Mouse (Mus musculus) MEL (cell line): ENCODE measurements around the gene Zc3h6. TPM values are rescaled to one million over a fixed set of nuclear protein-coding genes. Genes with fewer than 3 reads are reported as not detected.

Experiments used
- DNase-seq: peaks from one replicate; pipeline ENCODE4 v3.0.0; 2011; ENCODE audit warnings: low read depth, low spot score
- H3K27ac ChIP-seq: 2 replicates; pipeline ENCODE4 v1.5.1; 2012; ENCODE audit warnings: low read depth, mild to moderate bottlenecking, control low read depth, low read length, moderate library complexity; ENCODE audit not compliant: control insufficient read depth
- H3K27me3 ChIP-seq, 2 experiments: fragments of 150-350 bp in 1 of 2; sonication (generic) in 1 of 2; 2 replicates each; pipeline ENCODE4 v1.6.1; 2012; ENCODE audit warnings: low read length in 2 of 2, mild to moderate bottlenecking in 2 of 2, improper control_type of control experiment in 1 of 2, moderate library complexity in 1 of 2; ENCODE audit not compliant: insufficient read depth in 2 of 2, control insufficient read depth in 1 of 2
- H3K36me3 ChIP-seq, 2 experiments: 2 replicates each; pipeline ENCODE4 v1.6.1; 2012 to 2014; ENCODE audit warnings: low read length in 2 of 2, improper control_type of control experiment in 1 of 2, inconsistent platforms in 1 of 2, mild to moderate bottlenecking in 1 of 2; ENCODE audit not compliant: insufficient read depth in 2 of 2, control insufficient read depth in 1 of 2
- H3K4me1 ChIP-seq, 2 experiments: fragments of 150-350 bp in 1 of 2; sonication (generic) in 1 of 2; 2 replicates each; pipeline ENCODE4 v1.6.1; 2012; ENCODE audit warnings: low read length in 2 of 2, improper control_type of control experiment in 1 of 2, mild to moderate bottlenecking in 1 of 2; ENCODE audit not compliant: insufficient read depth in 2 of 2, control insufficient read depth in 1 of 2
- H3K4me3 ChIP-seq, 2 experiments: fragments of 150-350 bp in 1 of 2; sonication (generic) in 1 of 2; 2 replicates each; pipeline ENCODE4 v1.5.1; 2012; ENCODE audit warnings: low read depth in 2 of 2, low read length in 2 of 2, mild to moderate bottlenecking in 2 of 2, moderate library complexity in 2 of 2, control low read depth in 1 of 2, improper control_type of control experiment in 1 of 2; ENCODE audit not compliant: control insufficient read depth in 1 of 2, insufficient read depth in 1 of 2
- H3K79me2 ChIP-seq: 2 replicates; pipeline ENCODE4 v1.6.1; 2012; ENCODE audit warnings: mild to moderate bottlenecking, low read length, moderate library complexity; ENCODE audit not compliant: control insufficient read depth, poor library complexity, insufficient read depth
- H3K9ac ChIP-seq: 2 replicates; pipeline ENCODE4 v1.6.1; 2012; ENCODE audit warnings: low read depth, mild to moderate bottlenecking, control low read depth, low read length, moderate library complexity; ENCODE audit not compliant: control insufficient read depth, poor library complexity, severe bottlenecking
- H3K9me3 ChIP-seq: fragments of 150-350 bp; sonication (generic); replicated peaks from 2 replicates; pipeline ENCODE4 v1.6.1; 2012; ENCODE audit warnings: mild to moderate bottlenecking, low read length, improper control_type of control experiment, moderate library complexity; ENCODE audit not compliant: insufficient read depth
- ELF1 ChIP-seq: IDR thresholded peaks from 2 replicates; pipeline ENCODE4 v1.6.1; 2014; ENCODE audit warnings: low read depth, mild to moderate bottlenecking, inconsistent platforms, low read length, improper control_type of control experiment, moderate library complexity
- GATA1 ChIP-seq: IDR thresholded peaks from 2 replicates; pipeline ENCODE4 v1.6.1; 2011; ENCODE audit warnings: low read depth, low read length, improper control_type of control experiment
- HCFC1 ChIP-seq: IDR thresholded peaks from 2 replicates; pipeline ENCODE4 v1.6.1; 2012; ENCODE audit warnings: low read depth, mild to moderate bottlenecking, inconsistent platforms, low read length, improper control_type of control experiment, moderate library complexity
- MAX ChIP-seq: IDR thresholded peaks from 2 replicates; pipeline ENCODE4 v1.6.1; 2011; ENCODE audit warnings: low read length, improper control_type of control experiment
- MAZ ChIP-seq: IDR thresholded peaks from 2 replicates; pipeline ENCODE4 v1.6.1; 2012; ENCODE audit warnings: low read depth, mild to moderate bottlenecking, inconsistent platforms, low read length, improper control_type of control experiment
- MEF2A ChIP-seq: IDR thresholded peaks from 2 replicates; pipeline ENCODE4 v1.6.1; 2014; ENCODE audit warnings: low read depth, mild to moderate bottlenecking, inconsistent platforms, low read length, improper control_type of control experiment; ENCODE audit not compliant: poor library complexity, insufficient replicate concordance, severe bottlenecking; ENCODE audit errors: extremely low read depth
- MXI1 ChIP-seq: IDR thresholded peaks from 2 replicates; pipeline ENCODE4 v1.6.1; 2011; ENCODE audit warnings: mild to moderate bottlenecking, low read depth, low read length, improper control_type of control experiment
- POLR2A ChIP-seq, 2 experiments: IDR thresholded peaks; 2 replicates each; pipeline ENCODE4 v1.6.1; 2011 to 2012; ENCODE audit warnings: low read length in 2 of 2, mild to moderate bottlenecking in 2 of 2, control low read depth in 1 of 2, improper control_type of control experiment in 1 of 2, low read depth in 1 of 2, moderate library complexity in 1 of 2; ENCODE audit not compliant: control insufficient read depth in 1 of 2, insufficient read depth in 1 of 2, poor library complexity in 1 of 2
- POLR2AphosphoS2 ChIP-seq: IDR thresholded peaks from 2 replicates; pipeline ENCODE4 v1.6.1; 2011; ENCODE audit warnings: low read length, improper control_type of control experiment
- POLR2AphosphoS5 ChIP-seq: IDR thresholded peaks from 2 replicates; pipeline ENCODE4 v1.6.1; 2012; ENCODE audit warnings: low read depth, borderline replicate concordance, mild to moderate bottlenecking, inconsistent platforms, low read length, moderate library complexity, mixed read lengths
- RCOR1 ChIP-seq: IDR thresholded peaks from 2 replicates; pipeline ENCODE4 v1.6.1; 2012; ENCODE audit warnings: low read depth, mild to moderate bottlenecking, inconsistent platforms, low read length, improper control_type of control experiment
- SIN3A ChIP-seq: IDR thresholded peaks from 2 replicates; pipeline ENCODE4 v1.6.1; 2012; ENCODE audit warnings: low read length, improper control_type of control experiment, inconsistent platforms
- SMC3 ChIP-seq: IDR thresholded peaks from 2 replicates; pipeline ENCODE4 v1.6.1; 2011; ENCODE audit warnings: low read depth, low read length, improper control_type of control experiment
- TBP ChIP-seq: IDR thresholded peaks from 2 replicates; pipeline ENCODE4 v1.8.0; 2011; ENCODE audit warnings: low read depth, low read length, improper control_type of control experiment
- TCF12 ChIP-seq: IDR thresholded peaks from 2 replicates; pipeline ENCODE4 v1.6.1; 2014; ENCODE audit warnings: low read depth, mild to moderate bottlenecking, inconsistent platforms, low read length, improper control_type of control experiment, moderate library complexity
- UBTF ChIP-seq: IDR thresholded peaks from 2 replicates; pipeline ENCODE4 v1.6.1; 2012; ENCODE audit warnings: low read depth, mild to moderate bottlenecking, inconsistent platforms, low read length, improper control_type of control experiment, moderate library complexity, borderline replicate concordance; ENCODE audit not compliant: insufficient read depth
- ZC3H11A ChIP-seq: IDR thresholded peaks from 2 replicates; pipeline ENCODE4 v1.6.1; 2012; ENCODE audit warnings: low read depth, mild to moderate bottlenecking, inconsistent platforms, low read length, improper control_type of control experiment
- ZKSCAN1 ChIP-seq: IDR thresholded peaks from 2 replicates; pipeline ENCODE4 v1.6.1; 2012; ENCODE audit warnings: low read depth, mild to moderate bottlenecking, inconsistent platforms, low read length, improper control_type of control experiment, moderate library complexity
- ZMIZ1 ChIP-seq: IDR thresholded peaks from 2 replicates; pipeline ENCODE4 v1.6.1; 2012; ENCODE audit warnings: low read depth, mild to moderate bottlenecking, inconsistent platforms, low read length, improper control_type of control experiment, moderate library complexity
- polyA plus RNA-seq, 2 experiments: library from polyadenylated mRNA; stranded (reverse) in 1 of 2; unstranded in 1 of 2; fragments of >175 nt in 1 of 2; fragments of >200 nt in 1 of 2; gene quantifications; 2 replicates each; pipeline versions ENCODE4 v1.2.1 to v1.2.4; 2012; ENCODE audit warnings: low replicate concordance in 2 of 2, low read depth in 1 of 2; ENCODE audit not compliant: insufficient read length in 2 of 2, insufficient read depth in 1 of 2, missing spikeins in 1 of 2
- total RNA-seq: library from RNA; depleted of rRNA; stranded (reverse); fragments of 300-350 nt; gene quantifications from 2 replicates; pipeline ENCODE4 v1.2.3, GENCODE M21; 2012

Zc3h6 gene
- total and polyA plus RNA-seq, 3 experiments = 0.69 to 1.4 TPM; not detected in 1

GRCm38 (mm10) chr2:129052451-129052983 is 85.3 kb downstream of the Zc3h6 start:
- no peaks in the 10 kb centered on the region for H3K4me1 ChIP-seq
- H3K9ac ChIP-seq = no peak overlapping the region
- H3K79me2 ChIP-seq = no peaks in the 10 kb centered on the region
- H3K36me3 ChIP-seq = no peaks in the 10 kb centered on the region
- no peaks in the 10 kb centered on the region for H3K9me3 ChIP-seq
- H3K27ac ChIP-seq = no peak overlapping the region
- no peak overlapping the region for H3K4me3 ChIP-seq
- DNase-seq = no peak
- peaks cover 0 to 2% of the 10 kb centered on the region in 2 experiments; a peak in 2 of 4 replicates for H3K27me3 ChIP-seq
- no peak for TF ChIP-seq RCOR1
- no peak for TF ChIP-seq GATA1
- TF ChIP-seq UBTF = no peak
- no peak for TF ChIP-seq MAX
- no peak for TF ChIP-seq SMC3
- no peak for TF ChIP-seq POLR2A (IDR thresholded peaks at IDR 0.05; ENCODE audit: control insufficient read depth in 1 of 2, insufficient read depth in 1 of 2, low read depth in 1 of 2, low read length in 2 of 2, poor library complexity in 1 of 2)
- no peak for TF ChIP-seq TBP

GRCm38 (mm10) chr2:129055741-129056140 is 88.5 kb downstream of the Zc3h6 start:
- no peaks in the 10 kb centered on the region for H3K9me3 ChIP-seq
- H3K4me1 ChIP-seq = no peaks in the 10 kb centered on the region
- no peak for TF ChIP-seq ZMIZ1
- no peak for TF ChIP-seq HCFC1
- TF ChIP-seq ZKSCAN1 = no peak
- no peak for TF ChIP-seq MAZ
- TF ChIP-seq GATA1 = no peak
- TF ChIP-seq MEF2A = no peak
- TF ChIP-seq POLR2AphosphoS5 = no peak
- no peak for TF ChIP-seq SIN3A
- TF ChIP-seq POLR2AphosphoS2 = no peak
- TF ChIP-seq ELF1 = no peak
- no peak for TF ChIP-seq TCF12
- no peak for TF ChIP-seq MXI1
- TF ChIP-seq ZC3H11A = no peak
- TF ChIP-seq, all 39 proteins: peak for 0
- peaks cover 2 to 5% of the 10 kb centered on the region in 2 experiments for H3K27me3 ChIP-seq
- no peak overlapping the region for H3K27ac ChIP-seq
- H3K9ac ChIP-seq = no peak overlapping the region
- H3K36me3 ChIP-seq = no peaks in the 10 kb centered on the region
- no peak overlapping the region for H3K4me3 ChIP-seq
- DNase-seq = no peak
- no peaks in the 10 kb centered on the region for H3K79me2 ChIP-seq
